Mouse (Mus musculus) embryonic fibroblast, embryonic 13.5 days (primary cell): Measurements from ENCODE around the gene Rps10. TPM values are rescaled to one million over a fixed set of nuclear protein-coding genes. Genes with fewer than 3 reads are reported as not detected.

ENCODE experiments used
- H3K27ac ChIP-seq: 2 replicates; pipeline ENCODE4 v1.5.1; 2012; ENCODE audit warnings: low read length, control low read depth, inconsistent platforms; ENCODE audit not compliant: insufficient read depth
- H3K4me1 ChIP-seq: 2 replicates; pipeline ENCODE4 v1.6.1; 2011; ENCODE audit warnings: low read length; ENCODE audit not compliant: control insufficient read depth, insufficient read depth
- H3K4me3 ChIP-seq: 2 replicates; pipeline ENCODE4 v1.5.1; 2011; ENCODE audit warnings: mild to moderate bottlenecking, control low read depth, low read length; ENCODE audit not compliant: insufficient read depth
- CTCF ChIP-seq: IDR thresholded peaks from 2 replicates; pipeline ENCODE4 v1.5.1; 2011; ENCODE audit warnings: mild to moderate bottlenecking, control low read depth, low read length, moderate library complexity, borderline replicate concordance; ENCODE audit not compliant: insufficient read depth
- POLR2A ChIP-seq: IDR thresholded peaks from 2 replicates; pipeline ENCODE4 v1.6.1; 2011; ENCODE audit warnings: low read depth, mild to moderate bottlenecking, control low read depth, low read length, moderate library complexity
- polyA plus RNA-seq: library from polyadenylated mRNA; stranded (reverse); fragments of >200 nt; gene quantifications from 2 replicates; pipeline ENCODE4 v1.2.4, GENCODE M21; 2011; ENCODE audit warnings: low read depth; ENCODE audit not compliant: missing spikeins, insufficient read length

The Rps10 gene
- polyA plus RNA-seq, 1 experiment, result 1,827 TPM

- no peak overlapping the region for H3K27ac ChIP-seq
- H3K4me3 ChIP-seq, result no peak overlapping the region
- TF ChIP-seq CTCF (no peak), POLR2A (no peak)
- no peaks in the 10 kb centered on the region for H3K4me1 ChIP-seq
These were observed 20.7 kb upstream of the Rps10 start for GRCm38 (mm10) chr17:27657123-27657522.

DNA sequence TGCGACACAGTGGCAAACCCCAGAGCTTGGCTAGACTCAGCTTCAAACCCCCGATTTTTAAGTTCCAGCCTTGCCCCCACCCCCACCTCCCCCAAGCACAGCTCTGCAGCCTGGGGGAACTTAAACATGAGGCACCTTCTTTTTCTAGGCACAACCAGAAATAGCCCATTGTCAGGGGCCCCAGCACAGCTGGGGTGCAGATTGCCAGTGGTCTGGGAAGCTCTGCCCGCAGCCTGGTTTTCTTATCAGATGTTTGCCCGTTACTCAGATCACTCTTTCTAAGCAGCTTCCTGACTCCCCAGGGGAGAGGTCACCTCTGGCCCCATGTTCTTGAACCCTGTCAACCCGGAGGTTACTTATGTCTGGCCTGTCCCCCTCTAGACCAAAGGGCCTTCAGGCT lies 19.9 kb upstream of the Rps10 start:
- Histone ChIP-seq H3K27ac (no peak overlapping the region), H3K4me1 (no peaks in the 10 kb centered on the region), H3K4me3 (no peak overlapping the region)
- TF ChIP-seq CTCF, result no peak
- no peak for TF ChIP-seq POLR2A

DNA sequence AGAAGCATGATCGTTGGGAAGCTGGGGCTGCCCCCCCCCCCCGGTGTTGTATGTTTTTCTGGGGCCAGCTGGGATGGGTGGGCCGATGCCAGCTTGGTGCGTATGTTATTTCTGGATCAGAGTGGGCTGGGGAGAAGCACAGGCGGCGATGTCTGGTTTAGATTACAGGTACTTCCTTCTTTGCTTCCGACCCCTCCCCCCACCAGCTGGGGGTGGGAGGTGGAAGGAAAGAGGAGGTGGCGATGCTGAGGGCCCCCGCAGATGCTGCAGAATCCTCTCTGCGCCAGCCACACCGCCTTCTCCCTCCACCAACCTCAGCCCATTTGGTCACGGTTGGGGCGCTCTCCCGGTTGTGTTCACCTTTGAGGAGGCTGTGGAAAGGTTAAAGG lies 19.5 kb upstream of the Rps10 start:
- H3K4me3 ChIP-seq, result no peak overlapping the region
- no peaks in the 10 kb centered on the region for H3K4me1 ChIP-seq
- no peak overlapping the region for H3K27ac ChIP-seq
- no peak for TF ChIP-seq POLR2A
- TF ChIP-seq CTCF, result no peak

- H3K4me1 ChIP-seq, result no peaks in the 10 kb centered on the region
- no peak within 1 kb of the TSS for H3K27ac ChIP-seq
- no peak for TF ChIP-seq POLR2A
- no peak for TF ChIP-seq CTCF
- H3K4me3 ChIP-seq, result peak within 1 kb of the TSS; percentile 14; the same call in 1 of the 2 replicates
These were observed 18.9 kb upstream of the Rps10 start, which contains the start of gene Pacsin1 for GRCm38 (mm10) chr17:27655089-27656010. TSS of gene Pacsin1 (plus strand) at chr17:27655509.

DNA sequence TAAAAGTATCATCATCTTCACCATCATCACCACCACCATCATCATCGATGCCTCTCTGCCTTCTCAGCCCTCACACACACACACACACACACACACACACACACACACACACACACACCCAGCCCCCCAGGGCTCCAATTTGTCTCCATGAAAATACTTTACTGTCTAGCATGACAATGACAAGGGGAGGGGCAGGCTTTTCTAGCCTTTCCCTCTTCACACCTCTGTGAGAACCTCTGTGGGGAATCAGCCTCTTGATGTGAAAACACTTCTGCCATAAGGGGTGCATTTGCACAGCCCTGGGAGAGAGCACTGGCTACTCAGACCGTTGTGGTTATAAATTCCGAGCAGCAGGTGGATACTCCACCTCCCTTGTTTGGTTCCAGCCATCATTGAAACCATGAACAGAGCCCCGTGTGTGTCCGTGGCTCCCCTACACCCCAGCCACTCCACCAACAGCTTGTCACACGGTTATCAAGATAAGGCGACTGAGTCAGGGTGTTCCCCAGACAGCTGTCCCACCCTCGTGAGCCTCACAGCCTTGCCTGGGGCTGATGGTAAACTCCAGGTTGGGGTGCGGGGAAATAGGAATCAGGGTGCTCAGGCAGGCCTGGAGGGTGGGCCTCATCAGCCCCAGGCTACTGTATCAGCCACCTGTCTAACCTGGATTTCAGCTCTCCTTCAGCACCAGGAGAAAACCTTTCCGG lies 16.9 kb upstream of the Rps10 start:
- Histone ChIP-seq H3K27ac (no peak overlapping the region), H3K4me3 (no peak overlapping the region), H3K4me1 (no peaks in the 10 kb centered on the region)
- no peak for TF ChIP-seq CTCF
- TF ChIP-seq POLR2A, result no peak

- Histone ChIP-seq H3K4me1 (no peaks in the 10 kb centered on the region), H3K4me3 (no peak overlapping the region), H3K27ac (no peak overlapping the region)
- TF ChIP-seq CTCF (no peak), POLR2A (no peak)
These were observed 15.7 kb upstream of the Rps10 start for GRCm38 (mm10) chr17:27652046-27652790.

GRCm38 (mm10) chr17:27650586-27650985 lies 14.1 kb upstream of the Rps10 start:
- no peak overlapping the region for H3K4me3 ChIP-seq
- TF ChIP-seq CTCF, result no peak
- TF ChIP-seq POLR2A, result no peak
- no peak overlapping the region for H3K27ac ChIP-seq
- H3K4me1 ChIP-seq, result no peaks in the 10 kb centered on the region

DNA sequence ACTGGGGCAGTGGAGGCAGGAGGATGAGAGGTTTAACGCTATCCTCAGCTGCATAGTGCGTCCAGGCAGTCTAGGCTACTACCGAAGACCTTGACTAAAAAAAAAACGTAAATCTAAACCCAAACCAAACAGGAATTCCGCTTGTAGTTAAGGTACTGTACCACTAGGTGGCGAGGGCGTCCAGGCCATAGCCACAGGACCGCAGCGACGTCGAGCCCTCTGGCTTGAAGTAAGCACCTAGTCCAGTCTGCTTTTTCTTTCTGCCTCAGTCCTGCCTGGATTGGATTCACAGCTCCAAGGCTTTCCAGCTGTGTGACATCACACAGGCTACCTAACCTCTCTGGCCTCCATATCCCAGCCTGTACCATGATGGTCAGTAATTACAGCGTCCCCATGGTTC lies 13.7 kb upstream of the Rps10 start:
- Histone ChIP-seq H3K4me1 (no peaks in the 10 kb centered on the region), H3K27ac (no peak overlapping the region), H3K4me3 (no peak overlapping the region)
- peak; percentile 96 for TF ChIP-seq CTCF
- TF ChIP-seq POLR2A, result no peak

DNA sequence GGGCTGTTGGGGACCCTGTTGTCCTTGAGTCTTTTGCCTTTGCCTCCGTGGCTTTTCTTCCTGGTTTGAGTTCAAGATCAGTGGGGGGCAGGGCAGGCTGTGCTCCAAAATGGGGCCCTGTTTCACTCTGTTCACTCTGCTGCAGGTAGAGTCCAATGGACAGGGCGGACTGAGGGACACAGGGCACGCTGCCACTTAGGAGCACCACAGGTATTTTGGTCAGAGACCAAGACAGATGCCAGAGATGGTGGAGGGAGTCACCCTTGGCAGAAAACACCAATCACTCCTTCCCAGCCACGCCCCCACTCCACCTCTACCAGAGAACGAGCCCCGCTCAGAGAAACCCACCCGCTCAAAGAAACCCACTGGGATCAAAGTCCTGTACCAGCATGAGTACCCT lies 9.3 kb upstream of the Rps10 start:
- no peak for TF ChIP-seq POLR2A
- no peak for TF ChIP-seq CTCF
- Histone ChIP-seq H3K4me3 (no peak overlapping the region), H3K27ac (no peak overlapping the region), H3K4me1 (no peaks in the 10 kb centered on the region)

- Histone ChIP-seq H3K4me1 (no peaks in the 10 kb centered on the region), H3K4me3 (no peak overlapping the region), H3K27ac (no peak overlapping the region)
- TF ChIP-seq CTCF, result no peak
- no peak for TF ChIP-seq POLR2A
These were observed 8.1 kb upstream of the Rps10 start for GRCm38 (mm10) chr17:27644572-27644971.
